Mouse (Mus musculus) G1E (cell line): Measurements from ENCODE around the gene Scfd2.

Source experiments
- CTCF ChIP-seq: IDR thresholded peaks from 2 replicates; pipeline ENCODE4 v1.5.1; 2012; ENCODE audit warnings: low read depth, low read length, inconsistent platforms, mixed read lengths
- TAL1 ChIP-seq: conservative IDR thresholded peaks from 2 replicates; pipeline ENCODE4 v1.6.1; 2012; ENCODE audit warnings: low read depth, low read length, inconsistent platforms, mixed read lengths

GRCm38 (mm10) chr5:74164547-74164946 lies 367.0 kb downstream of the Scfd2 start:
- TF ChIP-seq CTCF (no peak), TAL1 (no peak)
